Mouse (Mus musculus): Measurements from ENCODE around the gene Gpr65. TPM values are rescaled to one million over a fixed set of nuclear protein-coding genes. Genes with fewer than 3 reads are reported as not detected.
A peak's percentile ranks its signal among the peaks of the same experiment; 100 is the strongest.
"Not testable (repeated sequence)": the region's sequence is repeated elsewhere in the genome, so short reads cannot be mapped to it uniquely, and the experiment has no call there.

Gene Gpr65
- not detected for total RNA-seq (2021)
- long read RNA-seq, experiment 1, result 0 reads
- long read RNA-seq, experiment 2, result 0 reads

- intact Hi-C loops (cut with DNase I), result no loop called here
- DNase-seq (ENCODE audit: low spot score in 2 of 2), result no peak
Measured at GRCm38 (mm10) chr12:98268441-98269369, at the start of gene Gpr65. Gene Gpr65, plus strand, starts transcription at chr12:98268635.

GRCm38 (mm10) chr12:98223286-98223685 is 45.1 kb upstream of the Gpr65 start:
- no peak for DNase-seq (ENCODE audit: low spot score in 2 of 2)
- intact Hi-C loops (cut with DNase I), result no loop called here

DNA sequence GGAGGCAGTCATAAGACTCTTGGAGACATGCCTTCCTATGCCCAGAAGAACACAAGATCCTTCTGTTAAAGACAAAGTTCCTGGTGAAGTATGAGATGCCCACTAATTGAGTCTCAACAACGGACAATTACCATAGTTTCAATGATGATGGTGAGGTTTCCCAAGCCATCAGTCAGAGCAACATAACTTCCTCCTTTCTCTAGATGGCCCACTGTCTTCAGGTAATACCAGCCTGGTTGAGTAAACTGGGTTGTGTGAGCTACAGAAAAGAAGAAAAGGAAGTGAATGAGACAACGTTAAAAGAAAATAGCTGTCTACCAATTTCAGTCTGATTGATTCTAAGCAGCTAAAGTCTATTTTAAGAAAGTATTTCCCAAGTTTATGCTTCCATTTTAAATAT is 41.4 kb upstream of the Gpr65 start:
- no peak for DNase-seq (ENCODE audit: low spot score in 2 of 2)
- intact Hi-C loops (cut with DNase I), result no loop called here

DNA sequence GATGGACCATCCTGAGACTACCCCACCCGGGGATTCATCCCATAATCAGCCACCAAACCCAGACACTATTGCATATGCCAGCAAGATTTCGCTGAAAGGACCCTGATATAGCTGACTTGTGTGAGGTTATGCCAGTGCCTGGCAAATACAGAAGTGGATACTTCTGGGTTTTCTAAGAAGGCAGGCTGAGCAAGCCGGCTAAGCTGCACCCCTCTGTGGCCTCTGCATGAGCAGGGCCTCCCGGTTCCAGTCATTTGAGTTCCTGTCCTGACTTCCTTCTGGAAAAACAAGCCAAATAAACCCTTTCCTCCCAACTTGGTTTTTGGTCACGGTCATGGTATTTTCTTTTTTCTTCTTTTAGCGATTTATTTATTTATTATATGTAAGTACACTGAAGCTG is 30.0 kb upstream of the Gpr65 start:
- DNase-seq (ENCODE audit: low spot score in 2 of 2); intact Hi-C loops (cut with DNase I): not testable (repeated sequence)

DNA sequence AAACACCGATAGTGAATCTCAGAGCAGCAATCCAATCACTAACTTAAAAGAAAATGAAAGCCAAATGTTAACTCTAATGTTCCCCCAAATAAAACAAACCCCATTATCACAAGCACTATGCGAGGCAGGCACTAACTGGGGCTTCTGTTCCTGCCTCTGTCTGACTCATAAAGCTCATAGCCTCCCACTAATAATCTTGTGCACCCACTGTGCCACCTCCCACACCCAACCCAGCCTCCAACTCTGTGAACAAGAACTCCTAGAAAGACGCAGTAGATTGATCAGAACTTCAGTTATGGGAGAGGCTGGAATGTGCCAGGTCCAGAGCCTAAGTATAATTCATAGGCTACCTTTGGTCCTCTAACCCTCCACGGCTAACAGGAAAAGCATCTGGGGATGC is 24.3 kb upstream of the Gpr65 start:
- intact Hi-C loops (cut with DNase I), result no loop called here
- DNase-seq (ENCODE audit: low spot score in 2 of 2), result no peak

DNA sequence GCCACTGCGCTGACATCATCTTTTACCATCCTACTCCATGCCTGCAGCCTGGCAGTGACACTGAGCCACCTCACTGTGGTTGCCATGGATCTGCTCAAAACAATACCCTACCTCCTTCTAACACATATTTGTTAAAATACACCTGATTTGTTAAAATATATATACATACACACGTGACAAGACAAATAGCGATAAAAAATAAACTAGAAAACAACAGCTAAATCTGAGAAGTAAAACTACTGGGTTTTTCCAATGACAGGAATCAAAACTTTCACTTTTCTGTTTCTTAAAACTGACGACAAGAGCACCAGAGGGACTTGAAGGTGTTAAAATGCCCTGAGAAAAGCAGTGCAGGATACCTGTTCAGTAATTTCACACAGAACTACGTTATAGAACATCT is 23.6 kb upstream of the Gpr65 start:
- intact Hi-C loops (cut with DNase I), result no loop called here
- DNase-seq (ENCODE audit: low spot score in 2 of 2), result no peak

DNA sequence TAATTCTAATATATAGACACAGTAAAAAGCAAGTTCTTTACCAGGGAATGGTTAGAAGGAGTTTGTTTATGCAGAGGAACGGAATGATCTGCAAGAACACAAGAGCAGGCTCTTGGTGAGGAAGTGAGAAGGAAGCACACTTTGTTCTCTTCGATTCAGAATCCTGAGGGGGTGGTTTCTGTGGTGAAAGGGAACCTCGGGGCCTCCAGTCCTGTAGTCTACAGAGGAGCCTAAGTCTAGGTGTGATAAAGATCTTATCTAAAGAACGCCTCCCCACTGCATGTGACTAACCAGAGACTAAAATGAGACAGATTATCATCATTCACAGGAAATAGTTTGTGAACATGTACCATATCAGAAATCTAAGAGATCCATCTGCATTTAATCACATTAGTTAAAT is 21.6 kb upstream of the Gpr65 start:
- DNase-seq (ENCODE audit: low spot score in 2 of 2), result no peak
- intact Hi-C loops (cut with DNase I), result no loop called here

GRCm38 (mm10) chr12:98249671-98250070 is 18.8 kb upstream of the Gpr65 start:
- intact Hi-C loops (cut with DNase I), result no loop called here
- DNase-seq (ENCODE audit: low spot score in 2 of 2), result no peak

DNA sequence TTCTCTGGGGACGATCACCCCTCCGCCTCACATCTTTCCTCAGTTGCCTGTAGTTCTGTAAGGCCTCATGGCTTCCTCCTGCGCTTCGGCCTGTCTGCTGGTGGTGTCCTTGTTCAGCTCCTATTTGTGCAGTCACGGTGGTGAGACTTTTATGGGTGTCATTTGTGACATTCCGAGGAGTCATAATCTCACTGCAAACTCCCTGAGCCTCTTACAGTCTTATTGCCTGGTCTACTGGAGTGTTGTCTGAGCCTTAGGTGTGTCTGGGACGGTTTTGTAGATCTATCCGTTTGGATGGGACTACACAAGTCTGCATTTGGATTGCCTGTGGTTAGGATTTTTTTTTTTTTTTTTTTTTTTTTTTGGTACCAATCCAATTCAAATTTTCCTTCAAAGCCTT is 18.1 kb upstream of the Gpr65 start:
- intact Hi-C loops (cut with DNase I), result no loop called here
- no peak for DNase-seq (ENCODE audit: low spot score in 2 of 2)

GRCm38 (mm10) chr12:98252417-98252816 is 16.0 kb upstream of the Gpr65 start:
- no peak for DNase-seq (ENCODE audit: low spot score in 2 of 2)
- intact Hi-C loops (cut with DNase I), result no loop called here

GRCm38 (mm10) chr12:98255373-98255995 is 13.0 kb upstream of the Gpr65 start:
- no peak for DNase-seq (ENCODE audit: low spot score in 2 of 2)
- intact Hi-C loops (cut with DNase I), result no loop called here

GRCm38 (mm10) chr12:98258371-98258844 is 10.0 kb upstream of the Gpr65 start:
- intact Hi-C loops (cut with DNase I), result no loop called here
- no peak for DNase-seq (ENCODE audit: low spot score in 2 of 2)

- DNase-seq (ENCODE audit: low spot score in 2 of 2), result peak; percentile 88 to 90
- intact Hi-C loops (cut with DNase I), result no loop called here
Measured at GRCm38 (mm10) chr12:98258845-98259517, 9.5 kb upstream of the Gpr65 start, which contains the start of gene Galc. Gene Galc, minus strand, starts transcription at chr12:98259459.

DNA sequence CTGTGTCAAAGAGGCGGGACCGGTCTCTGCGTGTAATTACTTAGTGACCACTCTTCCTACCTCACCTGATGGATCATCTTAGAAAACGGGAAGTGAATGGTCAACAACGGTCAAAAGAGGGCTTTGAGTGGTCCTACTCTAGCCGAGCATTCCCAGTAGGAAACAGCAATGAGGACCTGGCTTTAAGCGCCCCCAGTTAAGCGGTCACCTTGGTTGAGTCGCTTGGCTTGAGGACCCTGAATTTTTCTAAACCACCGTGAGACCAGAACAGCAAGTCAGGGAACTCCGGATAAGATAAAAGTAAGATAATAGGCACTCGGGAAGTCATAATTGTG is 8.9 kb upstream of the Gpr65 start:
- DNase-seq (ENCODE audit: low spot score in 2 of 2), result no peak
- intact Hi-C loops (cut with DNase I), result no loop called here

DNA sequence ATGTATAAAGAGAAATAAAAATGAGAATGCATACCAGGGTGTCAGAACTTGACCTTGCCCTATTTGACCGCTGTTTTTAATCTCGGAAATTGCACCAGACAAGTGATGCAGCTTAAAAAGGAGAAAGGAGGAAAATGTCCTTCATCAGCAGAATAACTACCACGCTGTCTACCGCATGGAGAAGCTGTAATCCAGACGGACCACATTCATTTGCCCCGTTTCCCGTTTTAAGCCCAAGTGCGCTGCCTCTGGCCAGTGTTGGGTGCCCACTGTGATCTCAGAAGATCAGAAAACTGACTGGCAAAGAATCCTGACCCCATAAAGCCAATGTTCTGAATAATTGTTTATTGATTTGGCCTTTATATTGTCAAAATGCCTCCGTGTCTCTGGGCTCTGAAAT is 2.7 kb upstream of the Gpr65 start:
- no peak for DNase-seq (ENCODE audit: low spot score in 2 of 2)
- intact Hi-C loops (cut with DNase I), result no loop called here

- no peak for DNase-seq (ENCODE audit: low spot score in 2 of 2)
- intact Hi-C loops (cut with DNase I), result no loop called here
Measured at GRCm38 (mm10) chr12:98269791-98270745, 1.6 kb downstream of the Gpr65 start.

DNA sequence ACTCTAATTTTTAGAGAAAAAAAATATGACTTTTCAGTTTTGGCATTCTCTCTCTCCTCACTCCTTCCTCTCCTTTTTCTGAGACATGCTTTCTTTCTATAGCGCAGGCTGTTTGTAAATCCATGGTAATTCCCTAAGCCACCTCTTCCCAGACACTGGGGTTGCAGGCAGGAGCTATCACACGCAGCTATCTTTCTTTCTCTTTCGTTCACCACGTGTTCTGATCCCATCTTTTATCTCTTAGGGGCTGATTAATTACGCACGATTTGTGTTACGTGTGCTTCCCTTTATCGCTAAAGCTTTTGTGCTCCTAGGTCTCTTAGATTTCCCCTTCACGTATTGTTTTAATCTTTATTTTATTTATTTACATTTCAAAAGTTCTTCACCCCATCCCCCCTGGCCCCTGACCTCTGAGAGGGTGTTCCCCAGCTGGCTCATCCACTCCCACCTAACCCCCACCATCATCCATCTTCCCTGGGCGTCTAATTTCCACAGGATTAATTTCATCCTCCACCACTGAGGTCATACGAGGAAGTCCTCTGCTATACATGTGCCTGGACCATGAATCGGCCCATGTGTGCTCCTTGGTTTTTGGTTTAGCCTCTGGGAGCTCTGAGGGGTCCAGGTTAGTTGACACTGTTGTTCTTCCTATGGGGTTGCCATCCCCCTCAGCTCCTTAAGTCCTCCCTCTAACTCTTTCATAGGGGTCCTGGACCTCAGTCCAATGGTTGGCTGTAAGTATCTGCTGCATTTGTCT is 2.6 kb downstream of the Gpr65 start:
- DNase-seq (ENCODE audit: low spot score in 2 of 2), result no peak
- intact Hi-C loops (cut with DNase I), result no loop called here

GRCm38 (mm10) chr12:98272433-98272832 is 4.0 kb downstream of the Gpr65 start:
- intact Hi-C loops (cut with DNase I), result no loop called here
- DNase-seq (ENCODE audit: low spot score in 2 of 2), result no peak

Data from left cerebral cortex, postnatal 14 days (tissue).